Mouse (Mus musculus) liver, adult 2 months (tissue): ENCODE data around the gene Sh3kbp1. TPM values are rescaled to one million over a fixed set of nuclear protein-coding genes. Genes with fewer than 3 reads are reported as not detected.

Experiments used
- DNase-seq: peaks from one replicate; pipeline ENCODE4 v3.0.0-alpha.2; 2011; ENCODE audit warnings: low read depth, low spot score; ENCODE audit errors: extremely low read depth
- H3K27ac ChIP-seq: fragments of 200-500 bp; replicated peaks from 2 replicates; pipeline ENCODE4 v1.5.1; 2012; ENCODE audit warnings: low read depth, mild to moderate bottlenecking, control low read depth, inconsistent platforms, low read length; ENCODE audit not compliant: insufficient read depth
- H3K27me3 ChIP-seq: fragments of 200-500 bp; 2 replicates; pipeline ENCODE4 v1.6.1; 2012; ENCODE audit warnings: mild to moderate bottlenecking, moderate library complexity, low read length, inconsistent platforms; ENCODE audit not compliant: control insufficient read depth, insufficient read depth
- H3K36me3 ChIP-seq: fragments of 200-500 bp; 2 replicates; pipeline ENCODE4 v1.6.1; 2012; ENCODE audit warnings: low read length, inconsistent platforms; ENCODE audit not compliant: control insufficient read depth, insufficient read depth
- H3K4me1 ChIP-seq: fragments of 200-500 bp; 2 replicates; pipeline ENCODE4 v1.6.1; 2011; ENCODE audit warnings: low read length; ENCODE audit not compliant: control insufficient read depth, insufficient read depth
- H3K4me3 ChIP-seq: fragments of 200-500 bp; 2 replicates; pipeline ENCODE4 v1.5.1; 2011; ENCODE audit warnings: low read depth, mild to moderate bottlenecking, control low read depth, low read length, moderate library complexity; ENCODE audit not compliant: insufficient read depth
- H3K79me2 ChIP-seq: fragments of 200-500 bp; 2 replicates; pipeline ENCODE4 v1.6.1; 2012; ENCODE audit warnings: inconsistent platforms, mild to moderate bottlenecking, low read length, moderate library complexity; ENCODE audit not compliant: control insufficient read depth, insufficient read depth
- H3K9ac ChIP-seq: fragments of 200-500 bp; 2 replicates; pipeline ENCODE4 v1.6.1; 2012; ENCODE audit warnings: low read depth, mild to moderate bottlenecking, control low read depth, inconsistent platforms, low read length
- CTCF ChIP-seq: fragments of 200-500 bp; IDR thresholded peaks from 2 replicates; pipeline ENCODE4 v1.5.1; 2011; ENCODE audit warnings: low read depth, low read length, control low read depth
- POLR2A ChIP-seq: fragments of 200-500 bp; IDR thresholded peaks from 2 replicates; pipeline ENCODE4 v1.6.1; 2011; ENCODE audit warnings: low read length, control low read depth; ENCODE audit not compliant: insufficient read depth; ENCODE audit errors: extremely low read depth
- WGBS: fragments of 180-500 bp; shearing (Covaris S2); methylation state at CpG from one replicate; pipeline ENCODE4 v1.1.7; 2018; 5-methylcytosine and 5-hydroxymethylcytosine counted together
- polyA plus RNA-seq: library from polyadenylated mRNA; depleted of rRNA; stranded (reverse); fragments of >200 nt; gene quantifications from 2 replicates; pipeline ENCODE4 v1.2.3, GENCODE M21; 2012
- total RNA-seq: library from RNA; depleted of rRNA; stranded (reverse); fragments of >200 nt; gene quantifications from 2 replicates; pipeline ENCODE4 v1.2.3, GENCODE M21; 2014

The Sh3kbp1 gene
- total and polyA plus RNA-seq, 2 experiments: 1.0 to 1.3 TPM

- Histone ChIP-seq H3K27me3 (peaks cover 3% of the 10 kb centered on the region; the same call in 1 of the 2 replicates), H3K27ac (no peak overlapping the region), H3K4me3 (peak overlapping the region; percentile 94; the same call in 1 of the 2 replicates), H3K4me1 (peaks cover 3% of the 10 kb centered on the region; the same call in 1 of the 2 replicates), H3K79me2 (no peaks in the 10 kb centered on the region), H3K36me3 (no peaks in the 10 kb centered on the region), H3K9ac (no peak overlapping the region)
- 5% methylated on average over 11 of the region's 12 CpGs for WGBS
- TF ChIP-seq CTCF (peak; percentile 20; the same call in 1 of the 2 replicates), POLR2A (no peak)
- DNase-seq: no peak
Observed at GRCm38 (mm10) chrX:159626208-159626906, 715 bp upstream of the Sh3kbp1 start.

GRCm38 (mm10) chrX:159627588-159628566 lies 805 bp downstream of the Sh3kbp1 start:
- WGBS: 5% methylated on average over 37 of the region's 56 CpGs
- H3K4me1 ChIP-seq: peaks cover 3% of the 10 kb centered on the region; the same call in 1 of the 2 replicates
- TF ChIP-seq CTCF: no peak
- TF ChIP-seq POLR2A: no peak
- no peaks in the 10 kb centered on the region for H3K36me3 ChIP-seq
- no peaks in the 10 kb centered on the region for H3K79me2 ChIP-seq
- H3K27ac ChIP-seq: 0 out of 2 replicates have a peak overlapping the region, but pooled peaks have one; percentile 24
- H3K27me3 ChIP-seq: peaks cover 3% of the 10 kb centered on the region; the same call in 1 of the 2 replicates
- no peak for DNase-seq
- H3K9ac ChIP-seq: peak overlapping the region; percentile 86
- H3K4me3 ChIP-seq: peak overlapping the region; percentile 94

GRCm38 (mm10) chrX:159628629-159629028 lies 1.6 kb downstream of the Sh3kbp1 start:
- H3K36me3 ChIP-seq: no peaks in the 10 kb centered on the region
- no peak overlapping the region for H3K4me3 ChIP-seq
- peaks cover 3% of the 10 kb centered on the region; the same call in 1 of the 2 replicates for H3K27me3 ChIP-seq
- no peak overlapping the region for H3K27ac ChIP-seq
- no peaks in the 10 kb centered on the region for H3K79me2 ChIP-seq
- no peak for TF ChIP-seq CTCF
- TF ChIP-seq POLR2A: no peak
- DNase-seq: no peak
- H3K4me1 ChIP-seq: peaks cover 3% of the 10 kb centered on the region; the same call in 1 of the 2 replicates
- no peak overlapping the region for H3K9ac ChIP-seq
- WGBS: 67% methylated on average over 4 of the region's 4 CpGs

GRCm38 (mm10) chrX:159629203-159629602 lies 2.1 kb downstream of the Sh3kbp1 start:
- Histone ChIP-seq H3K27ac (no peak overlapping the region), H3K36me3 (no peaks in the 10 kb centered on the region), H3K4me1 (peaks cover 3% of the 10 kb centered on the region; the same call in 1 of the 2 replicates), H3K4me3 (no peak overlapping the region), H3K79me2 (no peaks in the 10 kb centered on the region), H3K27me3 (peaks cover 3% of the 10 kb centered on the region; the same call in 1 of the 2 replicates), H3K9ac (no peak overlapping the region)
- no peak for TF ChIP-seq POLR2A
- DNase-seq: no peak
- 75% methylated on average over 2 of the region's 2 CpGs for WGBS

- Histone ChIP-seq H3K27ac (no peak overlapping the region), H3K36me3 (no peaks in the 10 kb centered on the region), H3K79me2 (no peaks in the 10 kb centered on the region), H3K4me1 (no peaks in the 10 kb centered on the region), H3K9ac (no peak overlapping the region), H3K27me3 (no peaks in the 10 kb centered on the region), H3K4me3 (no peak overlapping the region)
- TF ChIP-seq CTCF: no peak
- TF ChIP-seq POLR2A: no peak
- 78% methylated on average over 4 of the region's 4 CpGs for WGBS
- peak; percentile 26 for DNase-seq
Observed at GRCm38 (mm10) chrX:159638500-159639227, 11.6 kb downstream of the Sh3kbp1 start.
